Mouse (Mus musculus): ENCODE results near the gene Smg6. TPM values are rescaled to one million over a fixed set of nuclear protein-coding genes. Genes with fewer than 3 reads are reported as not detected.

Gene Smg6
- total RNA-seq, 2 experiments from 2014 or later = 11.9 to 12.4 TPM

DNA sequence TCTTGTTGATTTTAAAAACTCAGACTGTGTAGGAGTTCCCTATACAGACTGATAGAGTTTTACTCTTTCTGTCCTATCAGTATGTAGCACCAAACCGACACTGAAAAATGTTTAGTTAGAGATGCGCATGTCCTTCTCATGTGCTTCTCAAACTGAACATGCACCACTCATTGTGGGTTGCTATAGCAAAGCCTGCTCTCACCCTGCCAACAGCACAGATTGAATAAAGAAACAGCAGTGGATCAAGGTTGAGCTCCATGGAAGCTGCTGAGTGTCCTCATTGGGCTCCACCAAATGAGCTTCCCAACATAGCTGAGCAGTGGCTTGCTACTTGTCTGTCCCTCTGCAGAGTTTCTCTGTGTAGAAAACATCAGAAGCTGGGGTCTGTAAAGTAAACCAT is 192.5 kb downstream of the Smg6 start:
- H3K4me3 ChIP-seq = no peak overlapping the region
- no peak for DNase-seq
- no peak overlapping the region for H3K27ac ChIP-seq
- intact Hi-C loops (cut with DNase I) = no loop called here
- TF ChIP-seq CTCF (IDR thresholded peaks at IDR 0.05) = no peak

DNA sequence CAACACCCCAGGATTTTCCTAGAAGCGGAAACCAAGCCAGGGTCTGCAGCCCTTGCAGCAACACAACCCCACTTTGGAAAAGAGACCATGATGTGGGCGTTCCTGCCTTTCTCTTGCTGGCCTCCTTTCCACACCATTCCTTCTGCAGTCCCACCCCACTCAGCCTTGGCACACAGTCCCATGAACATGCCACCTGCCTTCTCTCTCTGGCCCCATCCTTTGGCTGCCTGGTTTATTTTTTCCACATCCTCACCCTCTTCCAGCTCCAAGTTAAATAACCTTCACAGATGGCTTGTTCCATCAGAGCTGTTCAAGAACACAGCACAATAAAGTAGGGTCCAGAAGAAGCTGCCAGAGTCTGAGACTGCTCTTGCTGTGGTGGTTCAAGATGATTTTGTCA is 193.7 kb downstream of the Smg6 start:
- peak overlapping the region; percentile 62 for H3K27ac ChIP-seq
- intact Hi-C loops (cut with DNase I) = no loop called here
- H3K4me3 ChIP-seq = no peak overlapping the region
- TF ChIP-seq CTCF (IDR thresholded peaks at IDR 0.05) = no peak
- DNase-seq = peak; percentile 56

- Histone ChIP-seq H3K4me3 (no peak overlapping the region), H3K27ac (peak overlapping the region; percentile 62)
- DNase-seq = no peak
- intact Hi-C loops (cut with DNase I) = no loop called here
- no peak for TF ChIP-seq CTCF (IDR thresholded peaks at IDR 0.05)
Observed at GRCm38 (mm10) chr11:75119841-75120240, 194.2 kb downstream of the Smg6 start.

GRCm38 (mm10) chr11:75121348-75121747 is 195.7 kb downstream of the Smg6 start:
- Histone ChIP-seq H3K27ac (no peak overlapping the region; the same call in 1 of the 2 replicates), H3K4me3 (no peak overlapping the region)
- intact Hi-C loops (cut with DNase I) = no loop called here
- TF ChIP-seq CTCF (IDR thresholded peaks at IDR 0.05) = no peak
- no peak for DNase-seq

GRCm38 (mm10) chr11:75124406-75124805 is 198.8 kb downstream of the Smg6 start:
- Histone ChIP-seq H3K4me3 (no peak overlapping the region), H3K27ac (no peak overlapping the region)
- no peak for DNase-seq
- intact Hi-C loops (cut with DNase I) = no loop called here
- no peak for TF ChIP-seq CTCF (IDR thresholded peaks at IDR 0.05)

DNA sequence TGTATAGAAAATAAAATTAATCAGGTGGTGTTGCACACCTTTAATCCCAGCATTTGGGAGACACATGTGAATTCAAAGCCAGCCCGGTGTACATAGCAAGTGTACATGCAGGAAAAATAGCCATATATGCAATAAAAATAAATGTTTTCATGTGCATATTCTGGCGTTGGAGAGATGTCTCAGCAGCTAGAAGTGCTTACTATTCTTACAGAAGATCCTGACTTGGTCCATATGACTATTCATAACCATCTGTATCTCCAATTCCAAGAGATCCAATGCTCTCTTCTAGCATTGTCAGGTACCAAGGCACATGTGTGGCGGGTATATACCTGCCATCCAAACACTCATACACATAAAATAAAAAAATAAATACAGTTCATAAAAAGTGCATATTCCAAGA is 200.8 kb downstream of the Smg6 start:
- no peak for TF ChIP-seq CTCF (IDR thresholded peaks at IDR 0.05)
- intact Hi-C loops (cut with DNase I) = no loop called here
- Histone ChIP-seq H3K4me3 (no peak overlapping the region), H3K27ac (no peak overlapping the region)
- no peak for DNase-seq

- no peak overlapping the region for H3K4me3 ChIP-seq
- no peak for TF ChIP-seq CTCF (IDR thresholded peaks at IDR 0.05)
- intact Hi-C loops (cut with DNase I) = no loop called here
- no peak overlapping the region for H3K27ac ChIP-seq
- DNase-seq = no peak
Observed at GRCm38 (mm10) chr11:75129481-75129880, 203.9 kb downstream of the Smg6 start.

DNA sequence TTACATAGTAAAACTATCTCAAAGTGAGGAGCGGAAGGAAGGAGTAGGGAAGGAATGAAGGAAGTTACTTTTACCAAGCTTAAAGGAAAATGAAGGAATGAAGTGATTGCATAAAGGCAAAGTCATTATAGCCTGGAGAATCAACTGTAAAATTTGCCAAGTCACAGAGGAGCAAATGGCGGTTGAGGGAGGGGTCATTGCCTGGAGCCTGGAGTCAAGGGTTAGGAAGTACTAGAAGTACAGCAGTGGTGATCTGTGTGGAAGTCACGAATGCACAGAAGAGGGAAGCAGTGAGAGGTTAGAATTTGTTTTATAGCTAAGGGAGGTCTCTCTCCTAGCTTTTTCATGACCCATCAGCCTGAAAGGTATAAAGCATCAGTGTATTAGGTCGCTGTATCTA is 205.7 kb downstream of the Smg6 start:
- no peak overlapping the region for H3K4me3 ChIP-seq
- DNase-seq = no peak
- no peak for TF ChIP-seq CTCF (IDR thresholded peaks at IDR 0.05)
- no peak overlapping the region for H3K27ac ChIP-seq
- intact Hi-C loops (cut with DNase I) = no loop called here

GRCm38 (mm10) chr11:75132278-75132677 is 206.7 kb downstream of the Smg6 start:
- H3K27ac ChIP-seq = peak overlapping the region; percentile 77
- H3K4me3 ChIP-seq = no peak overlapping the region
- peak; percentile 64 for DNase-seq
- intact Hi-C loops (cut with DNase I) = no loop called here
- TF ChIP-seq CTCF (IDR thresholded peaks at IDR 0.05) = peak; percentile 54

DNA sequence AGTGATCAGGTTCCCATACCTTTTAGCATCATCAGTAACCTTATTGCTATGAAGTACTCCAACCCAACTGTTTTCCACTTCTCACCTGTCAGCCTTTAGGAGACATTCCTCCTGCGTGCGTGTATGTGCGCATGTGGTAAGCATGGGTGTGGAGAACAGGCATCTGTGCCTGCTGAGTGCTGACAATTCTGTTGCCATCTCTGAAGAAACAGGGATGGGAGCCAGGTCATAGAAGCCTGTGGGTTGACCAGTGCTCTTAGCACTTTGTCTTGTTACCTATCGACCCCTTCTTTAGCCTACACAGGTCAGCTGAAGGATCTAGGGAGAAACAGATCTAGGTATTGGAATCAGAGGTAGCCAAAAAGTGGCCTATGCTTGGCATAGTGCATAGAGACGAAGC is 207.8 kb downstream of the Smg6 start:
- intact Hi-C loops (cut with DNase I) = no loop called here
- Histone ChIP-seq H3K4me3 (no peak overlapping the region), H3K27ac (peak overlapping the region; percentile 77)
- no peak for DNase-seq
- TF ChIP-seq CTCF (IDR thresholded peaks at IDR 0.05) = no peak

GRCm38 (mm10) chr11:75133951-75134350 is 208.3 kb downstream of the Smg6 start:
- Histone ChIP-seq H3K27ac (peak overlapping the region; percentile 77), H3K4me3 (no peak overlapping the region)
- peak; percentile 59 for DNase-seq
- intact Hi-C loops (cut with DNase I) = no loop called here
- TF ChIP-seq CTCF (IDR thresholded peaks at IDR 0.05) = no peak

GRCm38 (mm10) chr11:75134485-75135068 is 209.0 kb downstream of the Smg6 start:
- Histone ChIP-seq H3K4me3 (no peak overlapping the region), H3K27ac (peak overlapping the region; percentile 77)
- no peak for DNase-seq
- TF ChIP-seq CTCF (IDR thresholded peaks at IDR 0.05) = no peak
- intact Hi-C loops (cut with DNase I) = no loop called here

DNA sequence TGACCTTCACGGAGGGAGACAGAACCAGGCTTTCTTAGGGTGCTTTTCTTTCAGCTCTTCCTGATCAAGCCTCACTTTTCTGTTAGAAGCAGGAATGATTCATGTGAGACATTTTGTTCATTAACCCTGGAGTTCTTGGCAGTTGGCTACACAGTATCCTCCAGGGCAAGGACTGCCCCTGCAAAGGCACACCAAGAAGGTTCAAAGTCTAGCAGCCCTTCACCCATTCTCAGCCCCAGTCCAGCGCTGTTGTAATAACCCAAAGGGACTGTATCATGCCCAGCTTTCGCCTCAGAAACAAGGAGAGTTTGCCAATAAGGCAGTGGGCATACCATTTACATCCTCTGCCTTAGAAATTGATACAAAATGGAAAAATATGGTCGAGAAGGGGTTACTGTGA is 209.7 kb downstream of the Smg6 start:
- peak overlapping the region; percentile 77 for H3K27ac ChIP-seq
- H3K4me3 ChIP-seq = no peak overlapping the region
- intact Hi-C loops (cut with DNase I) = no loop called here
- TF ChIP-seq CTCF (IDR thresholded peaks at IDR 0.05) = no peak
- DNase-seq = no peak

DNA sequence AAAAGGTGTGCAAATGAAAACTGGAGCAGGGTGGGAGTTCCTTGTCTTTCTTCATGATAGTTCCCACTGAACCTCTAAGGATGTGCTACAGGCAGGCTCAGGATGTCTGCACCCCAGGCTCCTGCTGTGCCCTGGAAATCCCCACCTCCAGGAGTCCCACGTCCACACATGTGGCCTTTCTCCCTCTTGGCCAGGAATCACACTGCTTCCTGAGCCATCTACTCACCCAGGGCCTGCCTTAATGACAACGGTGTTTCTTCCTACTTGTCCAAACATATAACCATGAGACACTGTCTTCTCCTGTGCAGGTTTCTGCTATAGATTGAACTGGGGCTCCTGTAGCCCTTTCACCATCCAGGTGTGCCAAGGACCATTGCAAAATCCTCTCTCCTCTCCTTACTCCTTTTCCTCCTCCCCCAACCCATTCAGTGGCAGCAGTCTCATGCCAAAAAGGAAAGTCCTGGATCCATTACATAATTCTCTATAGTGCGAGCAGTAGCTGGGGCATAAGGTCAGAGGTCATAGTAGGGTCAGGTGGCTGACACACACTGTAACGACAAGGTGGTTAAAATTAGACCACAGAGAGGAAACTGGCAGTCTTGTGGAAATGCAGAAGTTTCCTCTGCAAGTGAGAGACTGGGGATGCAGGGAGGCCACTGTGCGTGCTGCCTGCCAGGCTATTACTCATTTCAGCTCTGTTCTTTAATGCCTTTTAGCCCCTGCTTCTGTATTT is 211.2 kb downstream of the Smg6 start:
- TF ChIP-seq CTCF (IDR thresholded peaks at IDR 0.05) = no peak
- no peak for DNase-seq
- Histone ChIP-seq H3K27ac (peak overlapping the region; percentile 77), H3K4me3 (no peak overlapping the region)
- intact Hi-C loops (cut with DNase I) = no loop called here

All from gastrocnemius, adult 2 months (tissue).